Mouse (Mus musculus): ENCODE measurements around the gene C77080.

C77080 gene

DNA sequence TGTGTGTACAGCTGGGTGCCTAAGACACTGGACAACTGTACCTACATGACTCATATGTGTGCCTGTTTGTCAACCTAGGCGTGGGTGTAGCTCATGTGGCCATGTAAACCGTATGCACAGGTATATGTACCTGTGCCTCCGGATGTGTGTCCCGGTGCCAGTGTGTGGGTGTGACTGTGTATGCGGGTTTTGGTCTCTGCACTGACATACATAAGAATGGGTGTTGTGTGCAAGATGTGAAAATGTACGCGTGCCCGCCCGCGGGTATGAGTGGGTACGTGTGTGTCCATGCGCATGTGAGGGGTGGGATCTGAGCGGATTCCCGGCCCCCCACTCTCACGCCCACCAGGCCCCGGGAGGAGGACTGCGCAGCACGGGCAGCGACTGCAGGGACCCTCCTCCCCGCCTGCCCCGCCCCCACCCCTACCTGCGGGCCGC is 22.6 kb downstream of the C77080 start:
- DNase-seq (ENCODE audit: low spot score in 2 of 2) = no peak

DNA sequence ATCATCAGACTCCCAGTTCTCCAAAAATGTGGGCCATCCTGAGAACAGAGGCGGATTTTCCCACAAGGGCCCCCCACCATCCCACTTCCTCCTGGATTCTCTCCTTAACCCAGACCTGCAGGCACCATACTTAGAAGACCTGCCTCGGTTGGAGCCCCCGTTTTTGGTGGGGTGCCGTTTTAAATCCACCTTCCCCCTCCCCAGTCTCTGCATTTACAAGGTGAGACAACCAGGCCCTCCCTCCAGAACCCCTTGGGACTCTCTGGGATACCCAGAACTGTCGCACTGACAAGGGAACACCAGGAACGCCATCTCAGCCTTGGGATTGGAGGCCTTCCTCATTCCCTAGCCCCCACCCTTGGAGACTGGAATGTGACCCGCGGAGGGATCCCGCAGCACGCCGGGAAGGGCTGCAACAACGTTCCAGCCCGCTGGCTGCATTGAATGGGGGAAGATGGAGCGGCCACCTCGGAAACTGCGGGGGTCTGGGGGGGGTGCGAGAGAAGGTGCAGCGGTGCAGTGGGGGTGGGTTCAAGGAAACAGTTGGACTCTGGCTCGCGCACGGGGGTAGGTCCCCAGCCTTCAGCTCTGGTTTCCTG is 23.3 kb downstream of the C77080 start:
- DNase-seq (ENCODE audit: low spot score in 2 of 2) = no peak

DNA sequence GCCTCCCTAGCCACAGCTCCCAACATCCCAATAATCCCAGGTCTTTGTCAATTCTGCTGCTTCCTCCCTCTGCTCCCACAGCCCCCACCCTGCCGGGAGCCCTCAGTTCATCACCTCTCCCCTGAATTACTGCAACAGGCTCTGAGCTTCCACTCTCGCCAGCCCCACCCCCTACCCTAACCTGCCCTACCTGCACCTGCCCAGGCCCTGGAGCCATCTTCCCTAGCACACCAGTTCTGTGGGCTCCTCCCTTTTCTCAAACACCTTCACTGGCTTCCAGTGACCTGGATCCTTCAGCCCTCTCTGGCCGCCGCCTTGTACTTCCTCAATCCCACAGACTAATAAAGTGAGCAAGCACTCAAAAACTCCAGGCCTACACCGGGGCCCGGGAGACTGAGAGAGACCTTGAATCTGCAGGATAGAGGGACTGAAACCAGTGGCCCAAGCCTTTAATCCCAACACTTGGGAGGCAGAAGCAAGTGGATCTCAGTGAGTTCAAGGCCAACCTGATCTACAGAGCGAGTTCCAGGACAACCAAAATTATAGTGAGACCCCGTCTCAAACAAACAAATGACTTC is 24.9 kb downstream of the C77080 start:
- no peak for DNase-seq (ENCODE audit: low spot score in 2 of 2)

DNA sequence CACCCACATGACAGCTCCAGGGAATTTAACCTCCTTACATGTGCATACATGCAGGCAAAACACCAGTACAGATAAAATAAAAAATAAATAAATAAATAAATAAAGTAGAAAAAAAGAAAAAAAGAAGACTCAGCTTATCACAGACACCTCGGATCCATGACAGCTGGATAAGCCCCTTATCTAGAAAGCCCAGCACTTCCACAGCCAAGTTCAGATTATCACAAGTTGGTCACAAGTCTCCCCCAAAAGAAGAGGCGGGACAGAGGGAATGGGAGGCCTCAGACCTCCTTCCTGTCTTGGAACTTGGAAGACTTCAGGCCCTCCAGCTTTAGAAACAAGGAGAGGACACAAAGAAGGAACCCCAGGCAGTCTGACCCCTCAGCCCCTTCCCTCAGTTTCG is 26.1 kb downstream of the C77080 start:
- no peak for DNase-seq (ENCODE audit: low spot score in 2 of 2)

DNA sequence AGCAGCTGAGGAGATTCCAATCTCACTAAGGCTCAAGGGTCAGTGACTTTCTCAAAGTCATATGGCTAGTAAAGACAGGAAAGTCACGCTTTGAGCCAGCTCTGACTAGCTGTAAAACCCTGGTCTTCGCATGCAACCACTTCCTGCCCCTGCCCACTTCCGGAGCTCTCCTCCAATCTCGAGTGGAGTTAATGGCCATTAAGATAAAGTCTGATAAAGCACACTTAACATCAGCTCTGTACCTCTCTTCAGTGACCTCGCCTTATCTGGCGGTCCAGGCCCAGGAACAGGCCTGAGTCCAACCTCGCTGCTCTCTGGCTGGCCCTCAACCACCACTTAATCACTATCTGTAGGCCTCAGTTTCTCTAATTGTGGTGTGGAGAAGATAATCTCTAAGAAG is 26.7 kb downstream of the C77080 start:
- no peak for DNase-seq (ENCODE audit: low spot score in 2 of 2)

DNA sequence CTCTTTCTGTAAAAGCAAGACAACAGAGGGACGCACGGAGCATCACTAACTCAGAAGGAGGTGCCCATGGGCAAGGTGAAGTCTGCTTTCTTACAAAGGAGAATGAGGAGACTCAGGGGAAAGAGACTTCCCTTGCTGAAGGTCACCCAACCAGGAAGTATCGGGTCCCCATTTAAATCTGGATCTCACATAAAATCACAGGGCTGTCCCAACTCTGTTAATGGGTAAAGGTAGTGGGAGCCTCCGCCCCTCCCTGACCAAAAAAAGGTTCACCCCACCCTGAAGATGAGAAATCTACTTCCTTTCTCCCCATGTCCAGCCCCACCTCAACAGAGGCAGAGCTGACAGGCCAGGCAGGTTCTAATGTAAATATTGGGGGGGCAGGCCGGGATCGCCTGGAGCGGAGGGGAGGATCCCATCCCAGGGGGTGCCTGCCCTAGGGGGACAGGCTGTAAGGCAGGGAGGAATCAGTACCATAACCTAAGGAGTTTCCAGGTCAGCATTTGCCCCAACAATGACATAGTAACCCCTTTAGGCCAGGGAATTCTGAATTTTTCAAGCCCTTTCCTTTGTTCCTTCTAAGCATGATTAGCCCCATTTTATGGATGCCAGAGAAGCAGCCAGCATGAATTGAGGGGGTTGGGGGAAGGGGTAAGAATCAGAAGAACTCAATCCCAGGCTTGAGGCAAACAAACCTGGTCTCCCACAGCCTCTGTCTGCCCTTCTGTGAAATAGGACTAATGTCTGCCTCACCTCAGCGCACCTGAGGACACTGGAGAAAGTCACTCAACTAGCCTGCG is 28.4 kb downstream of the C77080 start:
- no peak for DNase-seq (ENCODE audit: low spot score in 2 of 2)

DNA sequence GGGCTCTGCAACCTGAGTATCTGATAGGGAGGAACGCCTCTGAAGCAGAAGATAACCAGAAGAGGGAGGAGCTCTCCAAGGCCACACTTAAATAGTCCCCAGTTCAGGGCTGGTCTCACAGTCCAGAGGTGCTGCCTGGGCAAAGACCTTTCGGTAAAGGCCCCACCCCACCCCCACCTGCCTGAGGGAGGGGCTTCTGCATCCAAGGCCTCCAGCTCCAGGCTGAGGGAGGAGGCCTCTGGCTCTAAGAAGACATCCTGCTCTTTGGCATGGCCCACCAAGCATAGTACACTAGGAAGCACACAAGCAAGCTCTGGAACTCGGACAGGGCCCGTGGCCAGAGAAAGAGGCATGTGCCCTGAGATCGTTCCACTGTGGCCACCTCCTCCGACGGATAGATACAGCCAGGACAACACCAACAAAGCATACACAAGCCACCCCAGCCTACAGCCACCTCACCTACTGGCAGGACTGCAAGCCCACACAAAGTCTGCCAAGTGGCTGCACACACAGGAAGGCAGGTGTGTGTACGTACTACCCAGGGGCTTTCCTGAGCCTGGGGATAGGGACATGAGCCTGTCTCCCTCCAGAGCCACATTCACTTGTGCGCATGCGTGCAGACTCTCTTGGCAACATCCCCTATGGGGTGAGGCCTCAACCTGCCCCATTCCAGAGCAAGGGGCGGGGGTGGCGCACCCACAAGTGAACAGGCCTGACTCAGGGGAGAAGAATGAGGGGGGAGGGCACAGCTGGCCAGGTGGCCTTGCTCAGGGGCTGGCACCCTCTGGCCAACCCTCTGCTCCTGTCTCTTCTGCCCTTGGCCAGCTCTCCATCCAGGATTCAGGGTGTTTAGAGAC is 29.4 kb downstream of the C77080 start:
- DNase-seq (ENCODE audit: low spot score in 2 of 2) = no peak

DNA sequence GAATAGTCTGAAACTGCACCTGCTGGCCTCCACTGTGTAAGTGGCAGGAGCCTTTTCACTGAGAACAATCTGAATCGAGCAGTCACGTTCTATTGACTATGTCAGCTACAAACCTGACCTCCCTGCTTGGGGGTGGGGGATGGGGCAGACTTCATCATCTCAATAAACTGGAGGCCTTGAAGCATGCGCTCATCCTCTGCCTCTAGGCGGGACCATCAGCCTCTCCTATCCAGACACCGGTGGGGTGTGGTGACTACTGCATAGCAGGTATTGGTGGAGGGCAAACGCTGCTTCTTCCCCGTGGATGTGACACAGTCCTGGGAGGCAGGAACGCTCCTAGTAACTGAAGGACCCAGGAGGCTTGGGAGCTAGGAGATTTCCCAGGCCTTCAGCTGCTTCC is 30.3 kb downstream of the C77080 start:
- no peak for DNase-seq (ENCODE audit: low spot score in 2 of 2)

DNA sequence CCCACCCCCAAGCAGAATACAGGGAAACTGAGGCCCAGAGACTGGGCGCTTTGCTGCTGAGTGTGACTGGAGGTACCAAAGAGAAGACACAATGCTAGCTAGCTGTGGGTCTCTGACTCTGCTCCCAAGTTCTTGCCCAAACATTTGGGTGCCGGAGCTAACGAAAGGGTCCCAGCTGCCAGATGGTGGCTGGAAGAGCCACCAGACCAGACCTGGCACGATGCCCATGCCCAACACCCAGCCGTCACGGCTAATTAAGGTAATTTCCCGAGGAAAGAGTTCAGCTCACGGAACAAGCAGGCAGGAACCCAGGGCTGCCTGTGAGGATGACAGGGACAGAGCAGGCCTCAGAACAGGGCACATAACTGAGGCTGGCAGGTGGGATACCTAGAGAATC is 33.2 kb downstream of the C77080 start:
- DNase-seq (ENCODE audit: low spot score in 2 of 2) = no peak

DNA sequence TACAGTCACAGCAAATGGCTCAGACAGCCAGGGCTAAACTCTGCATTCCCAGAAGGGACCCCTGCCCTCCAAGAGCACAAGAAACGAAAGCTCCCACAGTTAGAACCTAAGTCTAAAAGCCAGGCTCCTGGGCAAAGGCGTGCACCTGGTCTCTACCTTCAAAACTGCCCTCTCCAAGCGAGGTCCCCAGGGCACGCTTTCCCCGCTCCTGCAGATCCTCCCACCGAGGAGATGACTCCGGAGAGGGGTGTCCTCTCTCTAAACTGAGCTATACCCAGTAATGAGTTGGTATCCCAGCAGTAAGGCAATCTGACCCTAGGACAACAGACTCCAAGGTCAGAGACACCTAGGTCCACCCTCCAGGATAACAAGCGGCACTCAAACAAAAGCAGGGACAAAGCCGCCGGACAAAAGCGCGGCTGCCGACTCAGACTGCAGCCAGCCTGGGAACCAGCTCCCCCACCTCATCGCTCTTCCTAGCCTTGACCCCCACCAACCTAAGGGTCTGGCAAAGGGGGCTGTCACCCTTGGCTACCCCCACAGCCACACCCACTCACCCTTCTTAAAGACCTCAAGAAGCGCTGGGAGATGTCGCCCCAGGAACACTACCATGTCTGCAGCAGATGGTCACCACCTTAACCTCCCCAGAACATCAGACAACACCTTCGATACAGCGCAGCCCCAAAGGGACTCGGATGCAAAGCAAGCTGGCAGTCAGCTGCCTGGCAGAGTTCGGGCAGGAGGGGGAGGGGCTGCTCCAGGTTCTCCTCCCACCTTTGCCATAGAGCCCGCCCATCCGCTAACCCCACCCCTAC is 33.8 kb downstream of the C77080 start:
- DNase-seq (ENCODE audit: low spot score in 2 of 2) = no peak

DNA sequence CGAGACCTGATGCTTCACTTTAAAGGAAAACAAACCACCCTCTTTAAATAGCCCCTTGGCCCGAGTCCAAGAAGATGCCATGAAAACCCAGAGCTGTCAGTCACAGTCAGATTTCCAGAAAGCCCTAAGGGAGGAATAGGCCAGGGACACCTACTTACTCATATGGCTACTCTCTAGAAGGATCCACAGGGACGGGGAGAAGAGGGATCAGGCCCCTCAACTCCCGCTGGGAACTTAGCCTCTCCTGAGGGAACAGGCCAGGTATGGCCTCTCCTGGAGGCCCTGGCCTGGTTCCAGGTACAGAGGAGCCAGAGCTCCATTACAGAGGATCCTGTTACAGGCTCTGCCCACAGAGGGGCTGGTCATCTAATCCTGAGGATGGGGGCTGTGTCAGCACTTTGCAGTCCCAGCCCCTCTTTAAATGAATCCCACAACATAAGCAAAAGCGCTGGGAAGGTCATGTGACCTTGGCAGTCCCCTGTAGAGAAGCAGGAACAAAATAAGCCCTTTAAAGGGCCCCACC is 34.7 kb downstream of the C77080 start:
- no peak for DNase-seq (ENCODE audit: low spot score in 2 of 2)

DNA sequence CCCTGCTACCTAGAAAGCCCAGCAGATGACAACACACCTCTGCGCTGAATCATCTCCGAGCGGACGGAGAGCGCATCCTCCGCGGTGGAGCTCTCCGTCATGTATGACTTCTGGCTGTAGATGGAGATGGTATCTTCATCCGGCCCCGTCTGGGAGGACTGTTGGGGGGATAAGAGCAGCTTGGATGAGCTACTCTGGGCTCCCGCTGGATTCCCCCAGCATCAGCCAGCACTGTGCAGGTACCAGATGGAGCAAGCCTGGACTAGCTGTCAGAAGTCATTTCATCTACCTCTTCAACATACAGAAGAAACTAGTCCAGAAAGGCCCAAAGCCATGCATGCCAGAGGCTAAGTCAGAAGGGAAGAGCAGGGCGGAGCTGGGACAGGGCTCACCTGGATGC is 35.9 kb downstream of the C77080 start:
- no peak for DNase-seq (ENCODE audit: low spot score in 2 of 2)

DNA sequence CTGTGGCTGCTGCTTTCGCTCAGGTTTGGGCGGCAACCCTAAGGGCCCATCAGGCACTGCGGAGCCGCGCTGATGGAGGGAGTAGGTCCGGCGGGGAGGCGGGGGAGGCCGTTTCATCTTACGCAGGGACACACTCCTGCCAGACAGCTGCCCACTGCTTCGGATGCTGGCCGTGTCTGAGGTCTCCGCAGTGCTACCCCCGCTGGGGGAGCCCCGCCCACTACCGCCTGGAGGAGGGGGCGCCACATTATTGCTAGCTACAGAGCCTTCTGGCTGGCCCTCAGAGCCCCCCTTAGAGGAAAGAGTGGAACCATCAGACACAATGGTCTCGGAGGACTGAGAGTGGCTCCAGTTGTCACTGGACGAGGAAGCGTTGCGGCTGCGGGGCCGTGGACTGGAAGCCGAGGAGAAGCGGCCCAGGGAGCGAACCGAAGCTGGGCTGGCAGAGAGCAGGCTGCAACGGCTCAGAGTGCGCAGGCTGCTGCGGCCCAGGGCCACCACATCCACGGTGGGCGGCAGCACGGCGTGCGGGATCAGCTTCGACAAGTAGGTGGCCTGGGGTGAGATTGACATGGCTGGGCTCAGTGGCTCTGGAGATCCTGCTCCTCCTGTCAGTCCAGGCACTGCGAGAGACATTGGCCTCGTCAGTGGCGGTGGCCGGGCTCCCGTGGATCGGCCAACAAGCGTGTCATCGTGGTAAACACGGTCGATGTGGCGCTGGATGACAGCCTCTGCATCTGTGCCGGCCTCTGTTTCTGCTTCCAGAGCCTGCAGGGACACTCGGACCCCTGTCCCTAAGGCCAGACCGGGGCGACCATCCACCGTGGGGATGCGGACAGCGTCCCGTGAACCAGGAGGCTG is 37.6 kb downstream of the C77080 start:
- no peak for DNase-seq (ENCODE audit: low spot score in 2 of 2)

DNA sequence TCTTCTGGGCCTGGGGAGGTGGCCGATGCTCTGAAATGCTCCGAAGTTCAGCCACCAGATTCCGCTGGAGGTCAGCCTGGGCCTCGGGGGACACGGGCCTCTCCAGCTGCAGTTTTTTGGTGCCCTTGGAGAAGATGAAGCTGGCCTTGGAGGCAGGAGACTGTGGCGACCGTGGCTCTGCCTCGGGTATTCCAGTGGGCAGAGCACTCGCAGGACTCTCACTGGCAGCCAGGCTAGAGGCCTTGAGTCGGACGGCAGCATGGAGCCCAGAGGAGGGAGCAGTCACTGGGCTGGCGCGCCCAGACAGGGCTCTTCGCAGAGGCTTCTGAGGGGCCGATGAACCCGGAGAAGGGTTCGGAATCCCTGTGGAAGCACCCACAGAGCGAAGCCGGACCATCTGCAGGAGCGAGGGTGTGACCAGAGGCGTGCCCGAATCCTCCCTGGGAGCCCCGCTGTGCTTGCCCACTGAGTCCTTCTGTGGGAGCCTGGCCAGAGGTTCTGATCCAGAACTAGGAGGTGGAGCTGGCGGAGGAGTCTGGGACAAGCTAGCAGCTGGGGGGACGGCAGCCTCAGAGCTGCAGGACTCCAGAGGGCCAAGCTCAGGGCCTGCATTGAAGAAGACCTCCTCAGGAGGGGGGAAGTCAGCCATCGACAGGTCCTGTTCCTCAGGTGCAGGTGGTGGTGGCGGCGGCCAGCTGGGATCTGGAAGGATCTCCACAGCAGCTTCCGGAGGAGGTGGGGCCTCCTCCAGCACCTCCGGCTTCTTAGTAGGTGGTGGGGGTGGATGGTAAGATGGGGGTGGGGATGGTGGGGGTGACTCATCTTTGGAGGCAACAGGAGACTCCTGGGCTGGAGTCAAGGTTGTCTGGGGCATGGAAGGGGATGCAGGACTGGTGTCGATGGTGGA is 38.9 kb downstream of the C77080 start:
- DNase-seq (ENCODE audit: low spot score in 2 of 2) = no peak

DNA sequence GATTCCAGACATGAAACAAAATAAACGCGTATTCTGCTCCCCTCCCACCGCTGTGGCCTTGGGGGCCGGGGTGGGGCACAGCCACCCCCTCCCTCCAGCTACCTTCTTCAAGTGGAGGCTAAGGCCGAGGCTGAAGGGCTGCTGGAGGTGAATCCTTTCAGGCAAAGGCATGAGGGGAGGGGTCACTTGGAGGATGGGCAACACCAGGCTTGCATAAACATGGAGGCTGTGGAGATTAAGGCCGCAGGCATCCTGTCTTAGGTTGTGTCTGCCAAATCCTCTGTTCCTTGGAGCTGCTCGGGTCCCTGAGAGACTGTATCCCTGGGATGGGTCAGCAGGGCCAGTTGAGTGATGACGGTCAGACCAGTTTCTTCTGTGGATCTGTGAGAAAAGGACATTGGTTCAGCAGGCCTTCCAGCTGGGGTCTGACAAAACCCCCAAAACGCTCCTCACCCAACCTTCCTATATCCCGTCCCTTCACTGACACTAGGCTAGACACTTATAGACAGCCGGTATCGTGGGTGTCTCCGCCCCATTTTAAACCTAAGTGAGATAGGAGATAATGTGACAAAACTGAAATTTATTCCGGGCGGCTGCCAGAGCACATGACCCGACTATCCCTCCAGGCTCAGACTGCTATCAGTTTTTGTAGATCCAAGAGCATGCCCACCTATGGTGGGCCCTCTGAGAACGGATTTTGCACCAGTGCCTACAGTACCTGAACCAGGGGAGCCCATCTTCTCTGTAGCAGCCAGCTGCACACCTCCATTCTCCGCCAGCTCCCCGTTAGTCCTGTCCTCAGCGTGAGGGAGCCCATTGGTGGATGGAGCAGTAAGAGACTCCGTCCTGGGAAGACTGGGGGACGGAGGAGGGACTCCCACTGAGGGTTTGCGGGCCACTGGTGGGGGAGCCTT is 39.9 kb downstream of the C77080 start:
- no peak for DNase-seq (ENCODE audit: low spot score in 2 of 2)

DNA sequence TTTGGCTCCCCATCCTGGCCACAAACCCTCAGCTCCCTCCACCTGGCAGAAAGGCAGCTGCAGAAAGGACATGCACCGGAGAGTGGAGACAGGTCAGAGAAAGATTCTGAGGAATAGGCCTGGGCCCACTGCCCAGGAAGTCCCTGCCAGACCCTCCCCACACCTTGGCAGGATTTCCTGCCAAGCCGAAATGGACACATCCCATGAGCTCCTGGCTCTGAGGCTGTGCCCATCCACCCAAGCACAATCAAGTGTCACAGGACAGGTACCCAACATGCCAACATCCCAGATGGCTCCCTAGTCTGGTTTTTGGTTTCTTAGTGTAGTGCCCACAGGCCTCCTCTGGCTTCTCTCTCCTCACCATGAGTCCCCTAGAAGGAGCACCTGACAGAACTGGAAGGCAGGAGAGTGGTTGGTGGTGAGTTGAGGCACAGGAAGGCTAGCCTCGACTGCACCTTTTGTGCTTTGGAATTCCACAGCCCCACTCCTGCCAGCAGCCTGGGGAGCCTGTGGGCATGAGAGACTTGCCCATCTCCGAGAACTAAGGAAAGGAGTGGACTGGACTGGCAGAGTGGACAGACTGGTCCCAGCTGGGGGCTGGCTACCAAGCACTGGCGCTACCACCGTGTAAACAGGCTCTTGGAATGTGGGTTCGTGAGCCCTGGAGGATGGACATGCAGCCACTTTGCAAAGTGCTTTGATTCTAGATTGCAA is 40.7 kb downstream of the C77080 start:
- no peak for DNase-seq (ENCODE audit: low spot score in 2 of 2)

DNA sequence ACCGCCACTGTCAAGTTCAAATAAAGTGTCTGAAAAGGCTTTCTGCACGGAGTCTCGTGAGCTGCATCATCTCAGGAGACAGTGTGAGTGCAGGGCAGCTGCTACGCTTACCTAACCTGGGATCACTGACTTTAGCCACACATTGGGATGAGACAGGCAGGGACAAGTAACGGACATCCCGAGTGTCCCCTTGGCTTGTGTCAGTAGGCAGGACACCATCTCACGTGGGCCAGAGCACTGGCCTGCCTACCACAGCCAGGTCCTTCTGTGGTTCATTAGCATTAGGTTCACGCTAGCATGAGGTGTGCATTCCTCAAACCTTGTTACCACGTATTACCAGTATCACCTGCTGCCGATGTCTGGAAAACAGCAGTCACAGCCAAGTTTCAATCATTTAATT is 42.0 kb downstream of the C77080 start:
- no peak for DNase-seq (ENCODE audit: low spot score in 2 of 2)
